13 mouse cellular contexts compared by ENCODE assay signal in the genomic region with DNA sequence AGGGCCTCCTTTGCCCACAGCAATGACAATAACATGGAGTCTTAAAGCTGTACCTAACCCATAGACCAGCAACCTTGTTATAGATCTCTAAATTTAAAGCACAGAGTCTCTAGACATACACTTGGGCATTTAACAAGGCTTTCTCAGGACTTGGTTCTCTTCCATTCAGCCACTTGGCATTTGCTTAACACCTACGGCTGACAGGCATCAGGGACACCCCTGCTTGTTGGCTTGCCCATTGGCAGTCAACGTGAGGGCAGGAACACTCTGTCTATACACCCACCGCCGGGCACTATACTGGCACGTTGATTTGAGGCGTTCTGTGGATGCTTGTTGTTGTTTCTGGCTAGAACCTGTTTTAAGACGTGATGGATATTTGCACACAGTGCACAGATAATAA. TPM values are rescaled to one million over a fixed set of nuclear protein-coding genes. Genes with fewer than 3 reads are reported as not detected.
"Had no signal": no experiment of that assay in that cellular context is flagged by ENCODE, and none has a peak within 500 bp of the region (broad histone marks: within the 10 kb centered on the region; RNA-seq: fewer than 3 reads in every experiment).

No protein-coding gene starts in this region.

- H3K27ac ChIP-seq: liver, embryonic 13.5 days; stomach, embryonic 15.5 days had no signal

- H3K4me3 ChIP-seq: liver, embryonic 13.5 days; stomach, embryonic 15.5 days had no signal

- H3K4me2 ChIP-seq: liver, embryonic 13.5 days; midbrain, embryonic 11.5 days; stomach, embryonic 15.5 days had no signal

- H3K36me3 ChIP-seq: liver, embryonic 13.5 days; stomach, embryonic 15.5 days had no signal

- H3K27me3 ChIP-seq: liver, embryonic 13.5 days; stomach, embryonic 15.5 days had no signal

- H3K9ac ChIP-seq: liver, embryonic 13.5 days; stomach, embryonic 15.5 days had no signal

- DNase-seq: kidney, postnatal 14 days; kidney, postnatal 4 days; liver, embryonic 13.5 days; lung, adult 2 months; lung, postnatal 14 days; lung, postnatal 4 days; midbrain, embryonic 14.5 days; right cerebral cortex, postnatal 14 days; spleen, adult 18-20 months; thymus, postnatal 25 days had no signal

- H3K9me3 ChIP-seq: liver, embryonic 13.5 days; stomach, embryonic 15.5 days had no signal

- H3K4me1 ChIP-seq: liver, embryonic 13.5 days; stomach, embryonic 15.5 days had no signal

RNA-seq across cellular contexts. Expression of gene Kcnmb4, which starts 41.3 kb away (rescaled TPM):
- total RNA-seq: megakaryocyte-erythroid progenitor cell, adult 5-6 weeks had no signal
